Mouse (Mus musculus): ENCODE data around the gene Tmem158. TPM values are rescaled to one million over a fixed set of nuclear protein-coding genes. Genes with fewer than 3 reads are reported as not detected.

The Tmem158 gene
- total RNA-seq, 2 experiments from 2014 or later = 35.2 to 37.9 TPM

DNA sequence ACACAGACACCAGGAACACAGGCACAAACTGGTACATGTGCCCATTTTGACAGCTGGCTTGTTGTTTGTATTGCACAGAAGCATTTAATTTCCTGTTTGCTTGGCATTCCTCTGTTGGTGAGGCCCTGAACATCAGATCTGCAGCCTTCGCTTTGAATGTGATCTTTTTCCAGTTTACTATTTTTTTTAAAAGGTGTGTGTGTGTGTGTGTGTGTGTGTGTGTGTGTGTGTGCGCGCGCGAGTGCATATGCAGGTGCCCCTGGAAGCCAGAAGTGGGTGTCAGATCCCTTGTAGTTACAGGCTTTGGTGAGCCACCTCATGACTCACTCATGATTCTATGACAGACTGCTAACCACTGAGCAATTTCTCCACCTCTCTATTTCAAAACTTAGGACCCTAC, 20.3 kb downstream of the Tmem158 start:
- TF ChIP-seq CTCF (conservative IDR thresholded peaks at IDR 0.05) = no peak

DNA sequence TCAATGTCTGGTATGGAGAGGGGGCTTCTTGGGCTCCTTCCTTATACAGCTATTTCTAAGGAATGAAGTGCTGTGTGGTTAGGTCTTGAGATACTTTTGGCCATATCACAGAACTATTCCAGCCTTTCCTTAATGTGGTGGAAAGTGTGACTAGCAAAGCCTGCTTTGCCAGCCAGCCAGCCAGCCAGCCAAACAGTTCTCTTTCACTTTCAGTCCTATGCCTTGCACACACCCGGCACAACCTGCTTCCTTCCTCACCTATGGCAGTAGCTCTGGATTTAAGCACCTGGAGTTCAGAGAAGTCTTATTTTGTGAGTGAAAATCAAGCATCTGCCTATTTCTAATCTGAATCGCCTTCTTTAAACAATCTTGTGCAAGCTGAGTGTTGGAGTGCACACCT, 20.9 kb downstream of the Tmem158 start:
- Histone ChIP-seq H3K4me3 (no peak overlapping the region), H3K27ac (no peak overlapping the region)
- no peak for TF ChIP-seq CTCF (conservative IDR thresholded peaks at IDR 0.05)
- DNase-seq (ENCODE audit: low spot score in 2 of 2) = no peak

More for the DNA sequence above, 20.3 kb downstream of the Tmem158 start:
- no peak for DNase-seq (ENCODE audit: low spot score in 2 of 2)
- H3K4me3 ChIP-seq = no peak overlapping the region
- H3K27ac ChIP-seq = no peak overlapping the region

DNA sequence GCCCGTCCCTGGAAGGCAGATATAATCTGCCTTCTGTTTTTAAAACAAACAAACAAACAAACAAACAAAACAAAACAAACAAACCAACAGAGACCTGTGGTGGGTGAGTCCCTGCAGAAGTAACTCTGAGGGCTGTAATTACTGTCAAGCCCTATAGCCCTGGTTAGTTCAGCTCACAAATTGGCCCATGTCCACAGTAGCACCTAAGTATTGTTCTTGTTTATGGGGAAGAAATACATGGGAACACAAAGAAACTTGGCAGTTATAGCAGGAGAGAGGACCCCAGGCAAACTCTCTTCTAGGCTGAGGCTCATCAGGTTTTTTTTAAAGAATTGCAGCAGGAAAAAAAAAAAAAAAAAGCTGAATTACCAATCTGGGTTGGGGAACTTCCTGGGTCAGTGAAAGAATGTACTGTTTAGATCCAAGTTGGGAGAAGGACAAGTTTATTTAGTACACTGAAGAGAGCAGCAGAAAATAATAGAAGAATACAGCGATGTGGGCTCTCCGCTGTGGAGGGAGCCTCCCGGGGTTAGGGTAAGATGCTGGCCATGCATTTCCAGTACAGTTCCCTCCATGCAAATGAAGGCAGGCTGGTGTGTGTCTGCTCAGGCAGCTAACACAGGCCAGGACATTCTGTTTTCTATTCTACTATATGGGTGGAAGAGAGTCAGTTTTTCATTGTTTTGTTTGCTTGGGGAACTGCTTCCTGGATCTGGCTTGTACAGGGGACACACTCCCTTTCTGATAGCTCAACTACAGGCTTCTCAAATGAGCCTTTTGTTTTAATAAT, 22.1 kb downstream of the Tmem158 start:
- Histone ChIP-seq H3K4me3 (no peak overlapping the region), H3K27ac (no peak overlapping the region)
- DNase-seq (ENCODE audit: low spot score in 2 of 2) = no peak
- no peak for TF ChIP-seq CTCF (conservative IDR thresholded peaks at IDR 0.05)

DNA sequence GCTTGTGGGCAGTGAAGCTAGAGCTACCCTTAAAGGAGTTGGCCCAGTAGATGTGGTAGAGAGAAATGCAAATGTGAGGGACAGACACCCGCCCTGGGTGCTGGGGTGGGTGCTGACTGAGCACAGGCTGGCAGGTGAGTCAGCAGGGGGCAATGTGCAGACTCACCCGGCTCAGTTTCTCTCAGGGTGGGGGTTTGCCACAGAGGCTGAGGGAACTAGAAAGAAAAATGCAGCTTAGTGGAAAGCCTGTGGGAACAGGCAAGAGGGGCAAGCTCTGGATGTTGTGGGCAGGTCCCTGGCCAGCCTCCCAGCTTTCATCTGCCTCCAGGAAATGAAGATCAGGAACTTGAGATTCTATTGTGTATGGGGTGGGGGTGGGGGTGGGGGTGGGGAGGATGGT, 22.8 kb downstream of the Tmem158 start:
- Histone ChIP-seq H3K27ac (no peak overlapping the region), H3K4me3 (no peak overlapping the region)
- TF ChIP-seq CTCF (conservative IDR thresholded peaks at IDR 0.05) = no peak
- no peak for DNase-seq (ENCODE audit: low spot score in 2 of 2)

GRCm38 (mm10) chr9:123235621-123236020, 24.9 kb downstream of the Tmem158 start:
- H3K4me3 ChIP-seq = no peak overlapping the region
- TF ChIP-seq CTCF (conservative IDR thresholded peaks at IDR 0.05) = no peak
- DNase-seq (ENCODE audit: low spot score in 2 of 2) = no peak
- H3K27ac ChIP-seq = no peak overlapping the region

DNA sequence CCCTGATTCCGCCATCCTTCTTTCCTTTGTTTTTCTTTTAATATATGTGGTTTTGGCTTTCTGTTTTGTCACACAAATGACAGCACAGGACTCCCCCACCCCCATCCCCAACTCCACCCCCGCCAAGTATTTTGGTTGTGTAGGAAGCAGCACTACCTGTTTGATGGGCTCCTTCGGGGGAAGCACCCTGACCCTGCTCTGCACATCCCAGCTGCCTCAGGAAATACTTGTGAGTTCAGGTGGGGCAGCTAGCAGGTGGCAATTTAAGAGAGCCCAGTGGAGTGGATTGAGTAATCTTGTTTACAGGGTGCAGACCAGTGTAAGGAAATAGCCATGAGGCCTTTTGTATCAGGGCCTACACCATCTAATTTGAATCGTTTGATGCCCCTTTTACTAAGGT, 30.7 kb downstream of the Tmem158 start:
- DNase-seq (ENCODE audit: low spot score in 2 of 2) = no peak
- Histone ChIP-seq H3K4me3 (no peak overlapping the region), H3K27ac (no peak overlapping the region)
- TF ChIP-seq CTCF (conservative IDR thresholded peaks at IDR 0.05) = no peak

DNA sequence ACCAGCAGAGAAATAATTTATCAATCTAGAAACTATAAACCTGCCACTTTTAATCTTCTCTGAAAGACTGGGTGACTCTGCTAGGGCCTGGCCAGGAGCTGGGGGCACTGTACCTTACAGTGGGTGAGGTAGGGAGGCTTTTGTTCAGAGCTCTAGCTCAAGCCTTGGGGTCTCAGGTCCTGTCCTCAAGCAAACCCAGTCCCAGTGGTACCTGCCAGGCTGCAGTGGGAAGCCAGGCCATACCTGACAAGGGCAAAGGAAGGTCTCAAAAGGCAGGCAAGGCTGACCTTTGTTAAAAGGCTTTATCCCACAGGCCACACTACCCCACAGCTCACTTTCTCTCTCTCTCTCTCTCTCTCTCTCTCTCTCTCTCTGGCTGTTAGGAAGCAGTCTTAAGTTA, 31.9 kb downstream of the Tmem158 start:
- H3K4me3 ChIP-seq = no peak overlapping the region

GRCm38 (mm10) chr9:123227106-123227750, 33.3 kb downstream of the Tmem158 start:
- DNase-seq (ENCODE audit: low spot score in 2 of 2) = no peak

More for the DNA sequence above, 31.9 kb downstream of the Tmem158 start:
- no peak overlapping the region for H3K27ac ChIP-seq
- no peak for TF ChIP-seq CTCF (conservative IDR thresholded peaks at IDR 0.05)
- no peak for DNase-seq (ENCODE audit: low spot score in 2 of 2)

GRCm38 (mm10) chr9:123224863-123225431, 35.6 kb downstream of the Tmem158 start:
- Histone ChIP-seq H3K4me3 (no peak overlapping the region), H3K27ac (no peak overlapping the region)
- DNase-seq (ENCODE audit: low spot score in 2 of 2) = no peak
- TF ChIP-seq CTCF (conservative IDR thresholded peaks at IDR 0.05) = no peak

More at GRCm38 (mm10) chr9:123227106-123227750, 33.3 kb downstream of the Tmem158 start:
- TF ChIP-seq CTCF (conservative IDR thresholded peaks at IDR 0.05) = no peak
- Histone ChIP-seq H3K27ac (no peak overlapping the region), H3K4me3 (no peak overlapping the region)

DNA sequence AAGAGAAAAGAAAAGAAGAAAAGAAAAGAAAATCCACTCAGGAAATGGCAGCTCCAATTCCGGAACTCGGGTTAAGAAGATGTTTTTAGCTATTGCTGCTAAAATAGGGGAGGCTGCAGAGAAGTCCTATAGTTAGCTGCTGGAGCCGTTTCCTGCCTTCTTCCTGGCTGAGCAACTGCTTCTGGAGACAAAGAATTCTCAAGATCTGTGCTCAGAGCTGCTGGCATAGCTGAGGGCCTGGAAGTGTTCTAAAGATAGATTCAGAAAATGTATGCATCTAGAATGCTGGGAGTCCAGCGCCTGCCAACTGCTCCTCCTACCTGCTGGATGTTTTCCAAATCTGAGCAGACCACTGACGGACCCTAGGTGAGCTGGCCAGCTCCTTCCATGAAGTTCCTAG, 40.7 kb downstream of the Tmem158 start:
- Histone ChIP-seq H3K27ac (no peak overlapping the region; the same call in 1 of the 2 replicates), H3K4me3 (no peak overlapping the region)
- TF ChIP-seq CTCF (conservative IDR thresholded peaks at IDR 0.05) = no peak
- DNase-seq (ENCODE audit: low spot score in 2 of 2) = peak in 1 of 2 experiments; percentile 7

GRCm38 (mm10) chr9:123215621-123216440, 44.7 kb downstream of the Tmem158 start, which contains the start of gene Cdcp1:
TSS of gene Cdcp1 (minus strand) at chr9:123216038.
- no peak for DNase-seq (ENCODE audit: low spot score in 2 of 2)
- no peak within 1 kb of the TSS for H3K27ac ChIP-seq
- no peak within 1 kb of the TSS for H3K4me3 ChIP-seq
- no peak for TF ChIP-seq CTCF (conservative IDR thresholded peaks at IDR 0.05)

DNA sequence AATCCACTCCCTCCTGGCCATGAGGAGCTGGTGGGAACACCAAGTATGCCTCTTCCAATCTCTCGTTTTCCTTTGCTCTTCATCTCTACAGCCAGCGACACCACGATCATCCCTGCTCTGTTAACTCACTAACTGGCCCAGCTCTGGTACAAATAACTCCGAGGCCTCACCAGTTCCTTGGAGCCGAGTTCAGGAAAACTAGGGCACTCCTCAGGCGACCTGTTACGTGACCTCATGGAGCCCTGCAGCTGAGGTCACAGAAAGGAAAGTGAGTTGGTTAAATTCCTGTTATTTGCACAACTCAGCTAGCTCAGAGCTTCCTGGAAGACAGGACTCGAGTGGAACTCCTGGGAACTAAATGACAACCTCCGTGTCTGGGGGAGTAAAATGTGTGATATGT, 47.2 kb downstream of the Tmem158 start:
- no peak for TF ChIP-seq CTCF (conservative IDR thresholded peaks at IDR 0.05)

More for the DNA sequence above, 47.2 kb downstream of the Tmem158 start:
- no peak overlapping the region for H3K4me3 ChIP-seq
- H3K27ac ChIP-seq = no peak overlapping the region
- DNase-seq (ENCODE audit: low spot score in 2 of 2) = no peak

Other genes starting within 250 kb of the Tmem158 start
- 10 to 100 TPM; 24.1 to 25.1 TPM for gene Tmem42, start 239.4 kb downstream of the Tmem158 start, total RNA-seq (2021)
- gene Tgm4, start 226.0 kb downstream of the Tmem158 start, total RNA-seq (2021) = 1 to 10 TPM; 2.9 to 3.7 TPM
- 10 to 100 TPM; 57.5 to 61.9 TPM for gene Zdhhc3, start 147.6 kb downstream of the Tmem158 start, total RNA-seq (2021)
- 10 to 100 TPM; 40.1 to 40.9 TPM for gene Exosc7, start 147.5 kb downstream of the Tmem158 start, total RNA-seq (2021)
- gene Clec3b, start 109.8 kb downstream of the Tmem158 start, total RNA-seq (2021) = 1 to 10 TPM; 2.2 to 4.3 TPM
- under 1 TPM in 1 of 2 experiments, not detected in 1; 0.08 TPM for gene Cdcp1, start 44.7 kb downstream of the Tmem158 start, total RNA-seq (2021)
- gene Lars2, start 106.2 kb upstream of the Tmem158 start, total RNA-seq (2021) = 100 to 1,000 TPM in 1 of 2 experiments, 10 to 100 TPM in 1; 74.0 to 101 TPM
- gene Limd1, start 217.9 kb upstream of the Tmem158 start, total RNA-seq (2021) = 1 to 10 TPM; 5.7 to 7.6 TPM